Mouse (Mus musculus) lung, postnatal 10 days (tissue): ENCODE data around the gene Micu1.

Source experiments
- DNase-seq: peaks from one replicate; pipeline ENCODE4 v3.0.0; 2021

Gene Micu1

GRCm38 (mm10) chr10:59814505-59815155 lies 112.4 kb downstream of the Micu1 start:
- DNase-seq: peak; percentile 72

- no peak for DNase-seq
These were observed 114.3 kb downstream of the Micu1 start for GRCm38 (mm10) chr10:59816569-59816968.

GRCm38 (mm10) chr10:59817528-59817927 lies 115.3 kb downstream of the Micu1 start:
- no peak for DNase-seq

GRCm38 (mm10) chr10:59817991-59818390 lies 115.7 kb downstream of the Micu1 start:
- DNase-seq: no peak

GRCm38 (mm10) chr10:59819146-59819545 lies 116.9 kb downstream of the Micu1 start:
- no peak for DNase-seq

GRCm38 (mm10) chr10:59820886-59821285 lies 118.6 kb downstream of the Micu1 start:
- DNase-seq: no peak

GRCm38 (mm10) chr10:59821334-59822066 lies 119.2 kb downstream of the Micu1 start:
- DNase-seq: no peak

GRCm38 (mm10) chr10:59822857-59823256 lies 120.6 kb downstream of the Micu1 start:
- DNase-seq: no peak

- peak; percentile 49 for DNase-seq
These were observed 123.0 kb downstream of the Micu1 start for GRCm38 (mm10) chr10:59825137-59825812.

- DNase-seq: no peak
These were observed 127.6 kb downstream of the Micu1 start for GRCm38 (mm10) chr10:59829886-59830285.

GRCm38 (mm10) chr10:59831950-59832349 lies 129.7 kb downstream of the Micu1 start:
- no peak for DNase-seq

GRCm38 (mm10) chr10:59835301-59836155 lies 133.3 kb downstream of the Micu1 start:
- DNase-seq: no peak

GRCm38 (mm10) chr10:59837490-59837889 lies 135.2 kb downstream of the Micu1 start:
- no peak for DNase-seq

- no peak for DNase-seq
These were observed 139.2 kb downstream of the Micu1 start for GRCm38 (mm10) chr10:59841434-59841833.

- DNase-seq: no peak
These were observed 140.8 kb downstream of the Micu1 start for GRCm38 (mm10) chr10:59843125-59843524.

GRCm38 (mm10) chr10:59844686-59845085 lies 142.4 kb downstream of the Micu1 start:
- no peak for DNase-seq

- no peak for DNase-seq
These were observed 144.1 kb downstream of the Micu1 start for GRCm38 (mm10) chr10:59846416-59846815.

GRCm38 (mm10) chr10:59848079-59848877 lies 146.0 kb downstream of the Micu1 start:
- DNase-seq: no peak

- no peak for DNase-seq
These were observed 146.7 kb downstream of the Micu1 start for GRCm38 (mm10) chr10:59848953-59849352.

- DNase-seq: no peak
These were observed 147.1 kb downstream of the Micu1 start for GRCm38 (mm10) chr10:59849371-59849770.

- DNase-seq: no peak
These were observed 154.9 kb downstream of the Micu1 start for GRCm38 (mm10) chr10:59857157-59857556.

- DNase-seq: no peak
These were observed 158.4 kb downstream of the Micu1 start for GRCm38 (mm10) chr10:59860684-59861083.
